Mouse (Mus musculus): ENCODE data around the gene Eif2s2. TPM values are rescaled to one million over a fixed set of nuclear protein-coding genes. Genes with fewer than 3 reads are reported as not detected.
A peak's percentile ranks its signal among the peaks of the same experiment; 100 is the strongest.

The Eif2s2 gene
- total RNA-seq, 4 experiments from 2014 or later: 54.7 to 61.0 (median 55.7) TPM

GRCm38 (mm10) chr2:154893045-154893385 lies 280 bp upstream of the Eif2s2 start:
- DNase-seq (ENCODE audit: low spot score): no peak

- DNase-seq (ENCODE audit: low spot score): no peak
Measured at GRCm38 (mm10) chr2:154891585-154891984, 1.1 kb downstream of the Eif2s2 start.

GRCm38 (mm10) chr2:154876621-154877020 lies 16.1 kb downstream of the Eif2s2 start:
- DNase-seq (ENCODE audit: low spot score): no peak

- DNase-seq (ENCODE audit: low spot score): no peak
Measured at GRCm38 (mm10) chr2:154869954-154870641, 22.6 kb downstream of the Eif2s2 start.

- DNase-seq (ENCODE audit: low spot score): no peak
Measured at GRCm38 (mm10) chr2:154868106-154868505, 24.6 kb downstream of the Eif2s2 start.

GRCm38 (mm10) chr2:154865696-154866095 lies 27.0 kb downstream of the Eif2s2 start:
- DNase-seq (ENCODE audit: low spot score): no peak

GRCm38 (mm10) chr2:154863672-154864071 lies 29.1 kb downstream of the Eif2s2 start:
- no peak for DNase-seq (ENCODE audit: low spot score)

- DNase-seq (ENCODE audit: low spot score): peak; percentile 54
Measured at GRCm38 (mm10) chr2:154855383-154855782, 37.4 kb downstream of the Eif2s2 start.

- no peak for DNase-seq (ENCODE audit: low spot score)
Measured at GRCm38 (mm10) chr2:154848086-154848485, 44.6 kb downstream of the Eif2s2 start.

- no peak for DNase-seq (ENCODE audit: low spot score)
Measured at GRCm38 (mm10) chr2:154836537-154836936, 56.2 kb downstream of the Eif2s2 start.

- no peak for DNase-seq (ENCODE audit: low spot score)
Measured at GRCm38 (mm10) chr2:154834149-154834865, 58.4 kb downstream of the Eif2s2 start.

- DNase-seq (ENCODE audit: low spot score): no peak
Measured at GRCm38 (mm10) chr2:154832471-154832870, 60.3 kb downstream of the Eif2s2 start.

GRCm38 (mm10) chr2:154827521-154827920 lies 65.2 kb downstream of the Eif2s2 start:
- DNase-seq (ENCODE audit: low spot score): no peak

- DNase-seq (ENCODE audit: low spot score): no peak
Measured at GRCm38 (mm10) chr2:154826054-154826538, 66.6 kb downstream of the Eif2s2 start.

Other genes starting within 250 kb of the Eif2s2 start
- 100 to 1,000 TPM; 119 to 132 (median 124) TPM for gene Chmp4b, start 241.2 kb downstream of the Eif2s2 start, total RNA-seq (2022)
- gene Gm14214, start 122.9 kb downstream of the Eif2s2 start, total RNA-seq (2022): not detected
- 10 to 100 TPM; 81.3 to 93.0 (median 90.0) TPM for gene Raly, start 101.8 kb downstream of the Eif2s2 start, total RNA-seq (2022)
- gene a, start 101.5 kb downstream of the Eif2s2 start, total RNA-seq (2022): not detected
- under 1 TPM in 3 of 4 experiments, not detected in 1; 0.17 to 0.25 (median 0.22) TPM for gene Gm14226, start 125.3 kb upstream of the Eif2s2 start, total RNA-seq (2022)
- 10 to 100 TPM; 13.0 to 14.9 (median 14.1) TPM for gene Ahcy, start 181.6 kb upstream of the Eif2s2 start, total RNA-seq (2022)
- 10 to 100 TPM; 25.2 to 27.8 (median 26.0) TPM for gene Itch, start 240.6 kb upstream of the Eif2s2 start, total RNA-seq (2022)